Mouse (Mus musculus) thymus, adult 2 months (tissue): ENCODE measurements around the gene Rusc2.

Source experiments
- CTCF ChIP-seq: fragments of 200-500 bp; IDR thresholded peaks from 2 replicates; pipeline ENCODE4 v1.5.1; 2012; ENCODE audit warnings: mild to moderate bottlenecking, control low read depth, low read length, moderate library complexity, borderline replicate concordance; ENCODE audit not compliant: control insufficient read depth, poor library complexity, insufficient read depth; ENCODE audit errors: extremely low read depth
- POLR2A ChIP-seq: fragments of 200-500 bp; IDR thresholded peaks from 2 replicates; pipeline ENCODE4 v1.6.1; 2012; ENCODE audit warnings: mild to moderate bottlenecking, low read length, control low read depth, moderate library complexity; ENCODE audit not compliant: control insufficient read depth, poor library complexity, insufficient read depth; ENCODE audit errors: extremely low read depth

DNA sequence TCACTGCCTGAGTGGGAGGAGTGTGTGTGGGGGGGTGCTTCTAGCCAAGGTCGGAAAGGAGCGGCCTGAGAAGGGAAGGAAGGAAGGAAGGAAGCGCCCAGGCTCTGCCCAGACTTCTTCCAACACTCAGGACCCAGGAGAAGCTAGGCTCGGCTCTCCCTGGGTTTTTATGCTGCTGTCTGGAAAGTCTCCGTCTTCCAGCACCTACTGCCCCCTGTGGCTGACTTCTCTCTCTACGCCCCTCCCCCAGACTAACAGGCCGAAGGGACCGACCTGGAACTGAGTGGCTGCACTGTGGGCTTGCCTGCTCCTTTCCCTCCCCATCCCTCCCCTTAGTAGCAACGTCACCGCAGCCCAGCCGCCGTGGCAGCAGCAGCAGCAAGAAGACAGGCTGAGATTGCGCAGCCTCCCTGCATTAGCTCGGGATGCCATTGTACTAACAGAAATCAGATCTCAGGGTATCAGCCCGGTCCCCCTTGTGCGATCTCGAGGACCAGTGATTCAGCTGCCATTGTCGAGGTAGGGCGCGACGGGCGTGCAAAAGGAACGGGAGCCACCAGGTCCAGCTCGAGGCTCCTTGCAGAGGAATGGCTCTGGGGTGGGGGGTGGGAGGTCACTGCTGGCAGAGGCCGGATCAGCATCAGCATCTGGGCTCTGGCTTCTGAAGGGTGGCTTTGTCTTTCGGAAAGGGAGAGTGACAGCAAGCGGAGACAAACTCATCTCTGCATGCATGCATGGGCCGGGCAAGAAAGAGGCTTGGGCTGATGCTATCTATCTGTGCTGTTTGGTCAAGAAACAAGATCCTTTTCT is 24.6 kb downstream of the Rusc2 start:
- TF ChIP-seq POLR2A (no peak), CTCF (no peak)
